Mouse (Mus musculus) fibroblast of lung, adult 2 months (primary cell): ENCODE measurements around the gene 4931414P19Rik.
A peak's percentile ranks its signal among the peaks of the same experiment; 100 is the strongest.
"Not testable (repeated sequence)": the region's sequence is repeated elsewhere in the genome, so short reads cannot be mapped to it uniquely, and the experiment has no call there.

Source experiments
- DNase-seq: peaks from one replicate; pipeline ENCODE4 v3.0.0-alpha.2; 2011; ENCODE audit warnings: low read depth

4931414P19Rik gene

GRCm38 (mm10) chr14:54628103-54628502 lies 22.3 kb upstream of the 4931414P19Rik start:
- DNase-seq, result no peak

DNA sequence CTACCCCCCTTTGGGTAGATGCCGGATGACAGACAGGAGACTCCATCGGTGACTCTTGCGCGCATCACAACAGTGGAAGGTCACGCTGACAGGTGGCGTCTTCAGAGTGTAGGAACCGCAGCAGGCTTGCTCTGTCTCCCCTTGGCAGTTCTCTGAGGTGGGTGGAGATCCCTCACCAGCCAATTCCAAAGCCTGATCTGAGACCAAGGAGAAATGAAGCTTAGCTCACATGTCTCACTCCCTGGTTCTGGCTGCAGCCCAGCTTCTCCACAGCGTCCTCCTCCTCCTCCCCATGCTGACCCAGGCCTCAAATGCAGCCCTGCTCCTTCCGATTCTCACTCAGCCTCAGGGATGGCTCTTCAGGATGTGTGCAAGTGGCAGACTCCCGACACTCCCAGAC lies 19.2 kb upstream of the 4931414P19Rik start:
- no peak for DNase-seq

GRCm38 (mm10) chr14:54623334-54623733 lies 17.5 kb upstream of the 4931414P19Rik start:
- no peak for DNase-seq

GRCm38 (mm10) chr14:54621133-54621532 lies 15.3 kb upstream of the 4931414P19Rik start, which contains the start of gene Psmb11:
Gene Psmb11 (plus strand): TSS chr14:54621433.
- DNase-seq, result no peak

DNA sequence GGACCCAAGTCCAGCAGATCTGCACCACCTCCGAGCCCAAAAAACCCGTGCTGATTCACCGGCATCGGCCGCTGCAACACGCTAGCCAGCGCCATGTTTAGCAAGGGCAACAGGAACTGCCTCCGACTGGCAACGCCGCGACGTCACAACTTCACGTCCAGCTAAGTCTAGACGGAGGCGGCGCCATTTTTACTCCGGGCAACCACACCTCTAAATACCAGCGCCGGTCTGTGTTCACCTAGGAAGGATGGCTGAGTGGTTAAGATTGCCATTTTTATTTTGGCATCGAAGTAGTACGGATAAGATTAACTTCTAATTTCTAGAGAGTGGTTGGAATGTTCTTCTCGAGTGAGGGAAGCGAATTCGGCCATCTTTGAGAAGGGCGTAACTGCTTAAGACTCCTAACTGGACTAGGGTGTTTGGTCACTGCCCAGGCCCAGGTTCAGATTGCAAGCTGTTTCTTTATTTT lies 12.1 kb upstream of the 4931414P19Rik start, which contains the start of gene Psmb5:
TSS of gene Psmb5 (minus strand) at position 126 of the 469 bp plus-strand sequence.
- peak; percentile 86 for DNase-seq

DNA sequence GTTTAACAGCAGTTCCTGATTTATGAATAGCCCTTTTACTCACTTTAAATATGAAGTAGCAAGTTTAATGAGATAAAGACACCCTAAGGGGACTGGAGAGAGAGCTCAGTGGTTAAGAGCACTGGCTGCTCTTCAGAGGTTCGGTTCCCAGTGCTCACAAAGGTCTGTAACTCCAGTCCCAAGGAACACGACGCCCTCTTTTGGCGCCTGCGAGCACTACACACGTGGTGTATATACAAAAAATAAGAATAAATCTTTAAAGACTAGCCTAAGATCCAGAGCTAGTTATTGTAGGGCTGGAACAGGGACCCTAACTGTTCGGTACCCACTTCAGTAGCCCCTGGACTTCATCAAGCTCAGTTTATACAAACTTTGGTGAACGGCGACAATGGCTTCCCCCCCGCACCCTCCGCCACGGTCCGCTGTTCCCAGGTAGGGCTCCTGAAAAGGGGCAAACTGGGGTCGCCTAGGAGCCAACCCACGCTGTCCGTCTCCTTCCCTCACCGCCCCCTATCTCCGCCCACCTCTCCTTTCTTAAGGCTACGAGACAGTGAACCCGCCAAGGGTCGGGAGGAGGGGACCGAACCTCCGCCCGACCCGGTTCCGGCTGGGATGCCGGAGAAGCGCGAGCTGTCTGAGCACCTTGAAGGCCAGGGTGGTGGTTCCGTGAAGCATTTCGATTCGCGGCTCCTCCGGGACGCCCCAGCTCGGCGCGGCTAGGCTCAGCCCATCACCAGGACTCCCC lies 11.5 kb upstream of the 4931414P19Rik start:
- no peak for DNase-seq

GRCm38 (mm10) chr14:54616226-54616825 lies 10.5 kb upstream of the 4931414P19Rik start:
- no peak for DNase-seq

- not testable (repeated sequence) for DNase-seq
Measured at GRCm38 (mm10) chr14:54614130-54614529, 8.3 kb upstream of the 4931414P19Rik start.

DNA sequence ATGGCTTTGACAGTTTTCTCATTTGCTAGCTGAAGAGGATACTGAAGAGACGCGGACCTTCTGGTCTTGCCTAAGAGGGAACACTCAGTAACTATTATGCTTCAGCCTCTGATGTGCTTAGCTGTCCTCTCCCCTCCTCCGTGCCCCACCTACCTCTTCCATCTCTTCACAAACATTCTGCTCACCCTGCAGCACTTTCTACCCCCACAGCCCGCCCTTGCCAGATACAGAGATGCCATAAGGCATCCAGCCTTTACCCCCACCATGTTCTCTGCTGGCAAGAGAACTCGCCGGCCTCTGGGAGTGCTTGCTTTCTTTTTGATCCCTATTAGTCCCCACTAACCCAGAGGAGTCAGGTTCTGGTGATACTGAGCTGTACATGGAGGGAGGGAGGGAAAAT lies 4.9 kb upstream of the 4931414P19Rik start:
- no peak for DNase-seq

DNA sequence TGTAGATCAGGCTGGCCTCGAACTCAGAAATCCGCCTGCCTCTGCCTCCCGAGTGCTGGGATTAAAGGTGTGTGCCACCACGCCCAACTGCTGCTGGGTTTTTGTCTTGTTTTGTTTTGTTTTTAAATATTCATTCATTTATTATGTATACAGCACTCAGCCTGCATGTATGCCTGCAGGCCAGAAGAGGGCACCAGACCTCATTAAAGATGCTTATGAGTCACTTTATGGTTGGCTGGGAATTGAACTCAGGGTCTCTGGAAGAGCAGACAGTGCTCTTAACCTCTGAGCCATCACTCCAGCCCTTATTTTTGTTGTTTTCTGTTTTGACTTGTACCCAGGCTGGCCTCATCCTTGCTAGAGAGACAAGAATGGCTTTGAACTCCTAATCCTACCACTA lies 4.2 kb upstream of the 4931414P19Rik start:
- no peak for DNase-seq

DNA sequence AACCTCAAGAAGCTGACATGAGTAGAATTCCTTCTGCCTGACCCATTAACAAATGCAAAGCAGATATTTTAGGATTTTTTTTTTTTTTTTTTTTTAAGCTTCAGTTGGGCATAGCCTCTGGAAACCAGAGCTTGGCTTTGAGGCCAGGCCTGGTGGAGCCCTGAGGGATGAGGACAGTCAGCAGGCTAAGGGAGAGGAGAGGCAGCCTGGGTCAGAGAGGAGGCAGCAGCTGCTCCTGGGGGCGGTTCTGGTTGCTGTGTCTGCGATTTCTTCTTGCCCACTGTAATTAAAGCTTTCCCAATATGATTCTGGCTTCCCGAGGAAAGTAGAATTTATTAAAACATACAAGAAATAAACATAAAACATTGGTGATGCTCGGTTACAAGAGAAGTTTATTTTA lies 3.5 kb upstream of the 4931414P19Rik start:
- no peak for DNase-seq

- no peak for DNase-seq
Measured at GRCm38 (mm10) chr14:54607226-54607625, 1.4 kb upstream of the 4931414P19Rik start.

DNA sequence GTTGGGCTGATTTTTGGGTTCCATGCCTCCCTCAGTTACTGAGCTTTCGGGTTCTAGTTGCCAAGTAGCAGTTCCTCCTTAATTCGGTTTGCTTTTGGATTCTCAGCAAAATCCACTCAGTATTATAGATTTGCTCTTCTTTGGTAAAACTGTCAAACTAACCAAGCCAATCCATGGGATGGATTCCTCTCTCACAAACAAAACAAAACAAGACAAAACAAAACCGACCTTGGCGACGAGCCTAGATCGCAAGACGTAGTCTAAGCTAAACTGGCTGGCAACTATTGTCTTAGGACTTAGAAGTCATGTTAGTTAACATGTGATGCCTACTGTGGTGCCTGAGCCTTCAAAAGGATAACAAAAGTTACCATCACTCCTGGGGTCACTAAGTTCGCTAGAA lies 2.1 kb downstream of the 4931414P19Rik start:
- DNase-seq, result no peak

- peak; percentile 87 for DNase-seq
Measured at GRCm38 (mm10) chr14:54603038-54603654, 2.6 kb downstream of the 4931414P19Rik start.

DNA sequence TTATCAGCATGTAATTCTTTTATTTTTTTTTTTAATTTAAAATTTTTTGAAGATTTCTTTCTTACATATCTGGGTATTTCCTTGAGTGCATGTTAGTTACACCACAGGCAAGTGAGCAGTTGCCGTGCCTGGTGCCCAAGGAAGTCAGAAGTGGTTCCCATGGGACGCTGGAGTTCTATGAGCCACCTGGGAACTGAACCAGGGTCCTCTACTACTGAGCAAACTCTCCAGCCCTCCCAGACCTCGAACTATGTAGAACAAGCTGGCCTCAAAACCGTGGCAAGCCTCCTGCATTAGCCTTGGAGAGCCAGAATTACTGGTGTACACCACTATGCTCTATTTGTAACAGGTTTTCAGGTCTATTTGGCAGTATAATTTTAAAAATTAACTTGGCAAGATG lies 3.2 kb downstream of the 4931414P19Rik start:
- no peak for DNase-seq

DNA sequence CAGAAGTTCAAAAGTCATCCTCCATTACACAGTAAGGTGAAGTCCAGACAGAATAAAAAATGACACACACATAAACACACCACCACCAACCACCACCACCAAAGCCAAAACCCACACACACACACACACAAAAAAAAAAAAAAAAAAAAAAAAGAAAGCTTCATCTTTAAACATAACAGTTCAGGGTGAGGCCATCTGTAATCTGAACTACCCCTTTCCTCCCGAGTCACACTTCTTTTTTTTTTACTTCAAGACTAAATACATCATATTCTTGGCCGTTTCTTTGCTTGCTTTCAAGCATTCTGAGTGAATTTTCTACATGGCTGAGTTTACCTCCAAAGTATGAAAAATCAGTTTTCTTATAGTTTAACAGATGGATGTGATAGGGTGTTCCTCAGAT lies 4.2 kb downstream of the 4931414P19Rik start:
- DNase-seq, result no peak

DNA sequence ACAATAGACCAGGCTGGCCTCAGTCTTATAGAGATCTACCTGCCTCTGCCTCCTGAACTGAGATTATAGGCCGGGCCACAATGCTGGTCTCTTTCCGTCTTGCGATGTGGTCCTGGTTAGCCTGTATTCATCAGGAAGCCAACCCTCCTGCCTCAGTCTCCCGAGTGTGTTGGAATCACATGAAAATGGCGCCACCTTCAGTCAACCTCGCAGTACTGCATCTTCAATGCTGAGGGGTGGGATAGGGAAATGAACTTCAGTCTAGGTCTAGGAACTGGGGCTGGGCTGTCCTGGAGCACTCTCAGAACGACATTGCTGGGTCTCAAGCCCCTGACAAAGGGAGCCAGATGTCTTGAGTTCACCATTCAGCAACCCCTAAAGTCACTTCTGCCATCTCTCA lies 8.7 kb downstream of the 4931414P19Rik start:
- DNase-seq, result no peak

GRCm38 (mm10) chr14:54594631-54595414 lies 11.0 kb downstream of the 4931414P19Rik start:
- DNase-seq, result no peak

DNA sequence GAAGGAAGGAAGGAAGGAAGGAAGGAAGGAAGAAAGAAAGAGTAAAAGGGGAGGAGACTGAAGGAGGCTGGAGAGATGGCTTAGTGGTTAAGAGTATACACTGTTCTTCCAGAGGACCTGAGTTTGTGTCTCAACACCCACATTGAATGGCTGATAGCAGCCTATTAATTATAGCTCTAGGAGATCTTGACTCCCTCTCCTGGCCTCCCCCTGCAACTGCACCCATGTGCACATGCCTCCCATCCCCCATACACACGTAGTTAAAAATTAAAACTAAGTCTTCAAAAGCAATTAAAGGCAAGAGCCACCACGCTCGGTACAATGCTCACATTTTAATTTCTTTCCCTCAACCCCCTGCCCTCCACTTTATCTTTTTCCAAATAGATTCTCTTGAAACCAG lies 11.7 kb downstream of the 4931414P19Rik start:
- no peak for DNase-seq

GRCm38 (mm10) chr14:54592319-54592934 lies 13.4 kb downstream of the 4931414P19Rik start:
- no peak for DNase-seq

GRCm38 (mm10) chr14:54591056-54591455 lies 14.7 kb downstream of the 4931414P19Rik start:
- DNase-seq, result no peak
